8 mouse cellular contexts compared by ENCODE assay signal in genomic region chr7:73741841-73742240, GRCm38 (mm10). TPM values are rescaled to one million over a fixed set of nuclear protein-coding genes. Genes with fewer than 3 reads are reported as not detected.
DNase-seq lines count a peak whose midpoint lies in the region; ATAC-seq lines count a peak whose summit lies in the region.

No protein-coding gene starts in this region.

- peaks cover 39% of the 10 kb centered on the region for H3K27me3 ChIP-seq in liver, embryonic 13.5 days
- H3K27me3 ChIP-seq in liver, embryonic 12.5 days (replicated peaks) = peaks cover 51% of the 10 kb centered on the region
- peaks cover 11% of the 10 kb centered on the region; the same call in 1 of the 2 replicates for H3K27me3 ChIP-seq in heart, embryonic 16.5 days (ENCODE audit: control insufficient read depth, insufficient read depth, low read length)
- H3K27me3 ChIP-seq in intestine, embryonic 14.5 days (replicated peaks; ENCODE audit: control insufficient read depth, insufficient read depth, low read length) = no peaks in the 10 kb centered on the region
- peaks cover 2% of the 10 kb centered on the region; the same call in 1 of the 2 replicates for H3K27me3 ChIP-seq in neural tube, embryonic 14.5 days (ENCODE audit: control insufficient read depth, insufficient read depth, low read length)

- no peak overlapping the region for H3K4me3 ChIP-seq in liver, embryonic 13.5 days (replicated peaks)
- H3K4me3 ChIP-seq in liver, embryonic 12.5 days = no peak overlapping the region
- peak overlapping the region; percentile 75 for H3K4me3 ChIP-seq in heart, embryonic 16.5 days (ENCODE audit: low read length)
- H3K4me3 ChIP-seq in intestine, embryonic 14.5 days (ENCODE audit: low read depth, low read length) = 0 out of 2 replicates have a peak overlapping the region, but pooled peaks have one; percentile 67
- H3K4me3 ChIP-seq in neural tube, embryonic 14.5 days (ENCODE audit: low read depth, low read length) = no peak overlapping the region

- H3K36me3 ChIP-seq in liver, embryonic 13.5 days = no peaks in the 10 kb centered on the region
- H3K36me3 ChIP-seq in liver, embryonic 12.5 days = no peaks in the 10 kb centered on the region
- H3K36me3 ChIP-seq in heart, embryonic 16.5 days (ENCODE audit: control insufficient read depth, insufficient read depth) = no peaks in the 10 kb centered on the region
- H3K36me3 ChIP-seq in intestine, embryonic 14.5 days (ENCODE audit: control insufficient read depth, insufficient read depth, low read length) = no peaks in the 10 kb centered on the region
- no peaks in the 10 kb centered on the region for H3K36me3 ChIP-seq in neural tube, embryonic 14.5 days (ENCODE audit: control insufficient read depth, insufficient read depth, low read length)

- no peaks in the 10 kb centered on the region for H3K9me3 ChIP-seq in liver, embryonic 13.5 days (replicated peaks)
- H3K9me3 ChIP-seq in liver, embryonic 12.5 days (replicated peaks) = no peaks in the 10 kb centered on the region
- H3K9me3 ChIP-seq in heart, embryonic 16.5 days (replicated peaks; ENCODE audit: control insufficient read depth, low read length) = no peaks in the 10 kb centered on the region
- H3K9me3 ChIP-seq in intestine, embryonic 14.5 days (ENCODE audit: control insufficient read depth, low read length) = no peaks in the 10 kb centered on the region
- no peaks in the 10 kb centered on the region for H3K9me3 ChIP-seq in neural tube, embryonic 14.5 days (ENCODE audit: control insufficient read depth, low read length)

- DNase-seq in liver, embryonic 13.5 days = no peak
- DNase-seq in intestine, embryonic 14.5 days (ENCODE audit: low spot score) = peak; percentile 50
- no peak for DNase-seq in retina, postnatal 1 day
- DNase-seq in gastrocnemius, postnatal 25 days = no peak
- no peak for DNase-seq in embryo, embryonic 11 days

- no peak for ATAC-seq in liver, embryonic 13.5 days (ENCODE audit: low read depth)
- ATAC-seq in liver, embryonic 12.5 days = no peak
- ATAC-seq in heart, embryonic 16.5 days (replicated peaks; ENCODE audit: extremely low read depth, insufficient read depth, low FRiP score) = no peak
- no peak for ATAC-seq in intestine, embryonic 14.5 days (replicated peaks; ENCODE audit: low FRiP score, low TSS enrichment, low read depth)
- ATAC-seq in neural tube, embryonic 14.5 days (ENCODE audit: low read depth) = no peak

- H3K9ac ChIP-seq in liver, embryonic 13.5 days = no peak overlapping the region
- H3K9ac ChIP-seq in liver, embryonic 12.5 days = no peak overlapping the region
- no peak overlapping the region for H3K9ac ChIP-seq in heart, embryonic 16.5 days (ENCODE audit: low read length)
- no peak overlapping the region for H3K9ac ChIP-seq in intestine, embryonic 14.5 days (ENCODE audit: low read length)
- H3K9ac ChIP-seq in neural tube, embryonic 14.5 days (replicated peaks; ENCODE audit: low read depth, low read length) = no peak overlapping the region

- 52% methylated on average over 6 of the region's 6 CpGs for WGBS in liver, embryonic 13.5 days (ENCODE audit: insufficient replicate concordance)
- 58% methylated on average over 6 of the region's 6 CpGs for WGBS in liver, embryonic 12.5 days (ENCODE audit: insufficient replicate concordance)
- WGBS in heart, embryonic 16.5 days = 63% methylated on average over 6 of the region's 6 CpGs
- 66% methylated on average over 6 of the region's 6 CpGs for WGBS in intestine, embryonic 14.5 days
- WGBS in neural tube, embryonic 14.5 days = 74% methylated on average over 6 of the region's 6 CpGs

- no peak overlapping the region for H3K27ac ChIP-seq in liver, embryonic 13.5 days
- H3K27ac ChIP-seq in liver, embryonic 12.5 days = no peak overlapping the region
- H3K27ac ChIP-seq in heart, embryonic 16.5 days (ENCODE audit: low read length) = 0 out of 2 replicates have a peak overlapping the region, but pooled peaks have one; percentile 19
- no peak overlapping the region for H3K27ac ChIP-seq in intestine, embryonic 14.5 days (ENCODE audit: low read depth)
- H3K27ac ChIP-seq in neural tube, embryonic 14.5 days (ENCODE audit: low read depth, low read length) = no peak overlapping the region

- peak overlapping the region; percentile 70 for H3K4me2 ChIP-seq in liver, embryonic 13.5 days
- H3K4me2 ChIP-seq in liver, embryonic 12.5 days = no peak overlapping the region
- peak overlapping the region; percentile 90 for H3K4me2 ChIP-seq in heart, embryonic 16.5 days (ENCODE audit: low read depth, low read length)
- peak overlapping the region; percentile 100; the same call in 1 of the 2 replicates for H3K4me2 ChIP-seq in intestine, embryonic 14.5 days (ENCODE audit: low read length)
- H3K4me2 ChIP-seq in neural tube, embryonic 14.5 days (ENCODE audit: low read depth, low read length) = peak overlapping the region; percentile 85

- H3K4me1 ChIP-seq in liver, embryonic 13.5 days (replicated peaks) = peaks cover 13% of the 10 kb centered on the region
- H3K4me1 ChIP-seq in liver, embryonic 12.5 days = peaks cover 11% of the 10 kb centered on the region; the same call in 1 of the 2 replicates
- H3K4me1 ChIP-seq in heart, embryonic 16.5 days (ENCODE audit: control insufficient read depth, insufficient read depth, low read length) = peaks cover 30% of the 10 kb centered on the region
- H3K4me1 ChIP-seq in intestine, embryonic 14.5 days (replicated peaks; ENCODE audit: control insufficient read depth, insufficient read depth, low read length) = peaks cover 10% of the 10 kb centered on the region; the same call in 1 of the 2 replicates
- H3K4me1 ChIP-seq in neural tube, embryonic 14.5 days (ENCODE audit: control insufficient read depth, insufficient read depth, low read length) = peaks cover 17% of the 10 kb centered on the region

RNA-seq across cellular contexts. Expression of gene Fam174b, which starts 1.7 kb away (rescaled TPM):
- polyA plus RNA-seq in liver, embryonic 13.5 days (2015; fragmentation: Nextera tagmentation; extraction: Ambion mirVana) = 5.3 and 5.9 TPM in 2 replicates
- 10.7 and 12.4 TPM in 2 replicates for polyA plus RNA-seq in liver, embryonic 12.5 days (2016; fragmentation: Nextera tagmentation; extraction: Ambion mirVana)
- 63.0 and 64.3 TPM in 2 replicates for polyA plus RNA-seq in heart, embryonic 16.5 days (2015; fragmentation: Nextera tagmentation; extraction: Ambion mirVana)
- 27.2 and 30.0 TPM in 2 replicates for polyA plus RNA-seq in intestine, embryonic 14.5 days (2014; fragmentation: Nextera tagmentation; extraction: Ambion mirVana)
- 30.8 and 34.3 TPM in 2 replicates for polyA plus RNA-seq in neural tube, embryonic 14.5 days (2014; fragmentation: Nextera tagmentation; extraction: Ambion mirVana)
- total RNA-seq in gastrocnemius, postnatal 25 days (2021) = 1 to 10 TPM; 2.4 to 3.3 TPM

Comparison
In these comparisons a context has a peak if more than half of its experiments do, and no peak if none do; other contexts are left out.
1. H3K4me3 ChIP-seq: peak in heart, embryonic 16.5 days (single experiment) and intestine, embryonic 14.5 days (single experiment); none in liver, embryonic 13.5 days (single experiment), liver, embryonic 12.5 days (single experiment) and neural tube, embryonic 14.5 days (single experiment).